8 mouse cellular contexts compared by ENCODE assay signal in the genomic region with DNA sequence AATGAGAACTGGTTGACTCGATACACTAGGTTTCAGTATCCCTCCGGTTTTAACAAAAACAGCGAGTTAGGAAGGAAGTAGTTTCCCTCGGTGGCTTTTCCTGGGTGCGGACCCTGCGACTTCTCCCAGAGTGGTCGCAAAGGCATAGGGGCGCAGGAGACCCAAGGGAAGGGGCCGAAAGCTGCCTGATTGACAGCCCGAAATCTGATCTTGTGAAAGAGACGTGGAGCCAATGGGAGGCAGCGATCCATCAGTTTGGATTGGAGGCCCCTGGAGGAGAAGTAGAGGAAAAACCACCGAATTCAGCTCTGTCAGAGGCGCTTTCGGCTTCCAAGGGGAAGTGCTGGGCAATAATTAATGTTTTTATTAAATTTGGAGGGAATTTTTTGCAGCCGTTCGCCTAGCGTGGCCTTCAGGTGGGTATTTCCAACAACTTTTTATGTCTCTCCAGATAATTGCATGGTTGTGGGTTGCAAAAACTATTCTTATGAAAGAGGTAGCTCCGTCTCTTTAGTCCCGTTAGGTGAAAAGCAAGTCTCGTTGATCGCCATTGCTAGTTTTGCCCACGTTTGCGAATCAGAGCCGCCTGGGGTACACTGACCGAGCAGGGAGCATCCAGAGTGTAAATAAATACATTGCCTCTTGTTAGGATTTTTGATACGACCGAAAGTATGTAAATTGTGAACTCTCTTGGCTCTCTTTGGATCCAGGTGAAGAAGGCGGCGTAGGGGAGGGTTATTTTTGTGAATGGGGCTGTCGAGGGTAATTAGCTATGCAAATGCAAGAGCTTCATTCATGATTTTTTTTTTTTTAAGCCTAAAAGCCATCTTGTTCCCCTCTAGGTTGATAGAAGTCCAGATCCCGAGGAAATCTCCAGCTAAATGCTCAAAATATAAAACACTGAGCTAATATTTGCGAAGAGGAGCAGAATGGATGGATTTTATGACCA. TPM values are rescaled to one million over a fixed set of nuclear protein-coding genes. Genes with fewer than 3 reads are reported as not detected.
A peak's percentile ranks its signal among the peaks of the same experiment; 100 is the strongest.
DNase-seq lines count a peak whose midpoint lies in the region; ATAC-seq and TF ChIP-seq lines count a peak whose summit lies in the region.

No protein-coding gene starts in this region.

- DNase-seq in brain, adult 2 months (ENCODE audit: low read depth, low spot score), result peak; percentile 93
- DNase-seq in forebrain, embryonic 11.5 days (ENCODE audit: low spot score), result peak; percentile 85
- peak; percentile 94 for DNase-seq in kidney, postnatal 0 days (ENCODE audit: low spot score)
- peak in 1 of 3 experiments; percentile 4 for DNase-seq in liver, embryonic 14.5 days (ENCODE audit: low read depth in 3 of 3, low spot score in 3 of 3)
- peak; percentile 2 to 7 for DNase-seq in natural killer cell, adult 2 months (ENCODE audit: low spot score in 2 of 2)

- H3K36me3 ChIP-seq in forebrain, embryonic 11.5 days (ENCODE audit: control insufficient read depth, insufficient read depth, low read length), result no peaks in the 10 kb centered on the region
- H3K36me3 ChIP-seq in heart, embryonic 14.5 days (ENCODE audit: control insufficient read depth, insufficient read depth, low read length), result no peaks in the 10 kb centered on the region
- no peaks in the 10 kb centered on the region for H3K36me3 ChIP-seq in kidney, postnatal 0 days (ENCODE audit: insufficient read depth, low read length)
- H3K36me3 ChIP-seq in liver, embryonic 14.5 days (replicated peaks; ENCODE audit: control insufficient read depth, insufficient read depth, low read depth), result no peaks in the 10 kb centered on the region
- H3K36me3 ChIP-seq in testis, adult 2 months (ENCODE audit: control insufficient read depth, insufficient read depth, low read length), result no peaks in the 10 kb centered on the region

- H3K9me3 ChIP-seq in forebrain, embryonic 11.5 days (ENCODE audit: control insufficient read depth, low read length), result no peaks in the 10 kb centered on the region
- H3K9me3 ChIP-seq in heart, embryonic 14.5 days (ENCODE audit: control insufficient read depth, low read length), result no peaks in the 10 kb centered on the region
- no peaks in the 10 kb centered on the region for H3K9me3 ChIP-seq in kidney, postnatal 0 days (replicated peaks; ENCODE audit: low read length)
- no peaks in the 10 kb centered on the region for H3K9me3 ChIP-seq in liver, embryonic 14.5 days (ENCODE audit: control insufficient read depth, low read length)

- peak; percentile 2 for ATAC-seq in CD4-positive, CD25-positive, alpha-beta regulatory T cell, adult 4 months
- peak; percentile 73 for ATAC-seq in forebrain, embryonic 11.5 days (replicated peaks; ENCODE audit: low FRiP score)
- ATAC-seq in heart, embryonic 14.5 days (ENCODE audit: insufficient number of reproducible peaks, insufficient read depth, low FRiP score, low read depth), result no peak
- no peak for ATAC-seq in kidney, postnatal 0 days (replicated peaks; ENCODE audit: low FRiP score, low read depth)
- ATAC-seq in liver, embryonic 14.5 days (ENCODE audit: insufficient read depth), result no peak

- H3K27ac ChIP-seq in forebrain, embryonic 11.5 days (ENCODE audit: low read depth, low read length), result peak overlapping the region; percentile 87; the same call in 1 of the 2 replicates
- peak overlapping the region; percentile 94 to 95 for H3K27ac ChIP-seq in heart, embryonic 14.5 days (replicated peaks in 1 of 2; ENCODE audit: control insufficient read depth in 1 of 2, insufficient read depth in 1 of 2, low read depth in 2 of 2, low read length in 2 of 2)
- H3K27ac ChIP-seq in kidney, postnatal 0 days, result peak overlapping the region; percentile 93
- no peak overlapping the region for H3K27ac ChIP-seq in liver, embryonic 14.5 days
- peak overlapping the region; percentile 78 for H3K27ac ChIP-seq in testis, adult 2 months (ENCODE audit: control insufficient read depth, insufficient read depth, low read depth, low read length)

- WGBS in forebrain, embryonic 11.5 days, result under 1% methylated on average over 33 of the region's 33 CpGs
- WGBS in heart, embryonic 14.5 days, result under 1% methylated on average over 33 of the region's 33 CpGs
- WGBS in kidney, postnatal 0 days, result under 1% methylated on average over 33 of the region's 33 CpGs
- WGBS in liver, embryonic 14.5 days (ENCODE audit: insufficient replicate concordance), result under 1% methylated on average over 33 of the region's 33 CpGs

- H3K4me1 ChIP-seq in forebrain, embryonic 11.5 days (replicated peaks; ENCODE audit: control insufficient read depth, insufficient read depth, low read length), result no peaks in the 10 kb centered on the region
- no peaks in the 10 kb centered on the region; a peak in 1 of 4 replicates for H3K4me1 ChIP-seq in heart, embryonic 14.5 days (ENCODE audit: control insufficient read depth in 2 of 2, insufficient read depth in 2 of 2, low read length in 2 of 2)
- peaks cover 3% of the 10 kb centered on the region; the same call in 1 of the 2 replicates for H3K4me1 ChIP-seq in kidney, postnatal 0 days (replicated peaks; ENCODE audit: insufficient read depth, low read length)
- peaks cover 0 to 4% of the 10 kb centered on the region in 2 experiments; a peak in 1 of 4 replicates for H3K4me1 ChIP-seq in liver, embryonic 14.5 days (replicated peaks; ENCODE audit: control insufficient read depth in 2 of 2, insufficient read depth in 2 of 2, low read length in 1 of 2)
- H3K4me1 ChIP-seq in testis, adult 2 months (ENCODE audit: control insufficient read depth, insufficient read depth, low read length), result peaks cover 3% of the 10 kb centered on the region

- no peak for TF ChIP-seq EP300 in liver, embryonic 14.5 days (IDR thresholded peaks at IDR 0.05; ENCODE audit: low read depth)

- no peak for TF ChIP-seq POLR2A in testis, adult 2 months (IDR thresholded peaks at IDR 0.05; ENCODE audit: control insufficient read depth, low read depth, low read length)

- H3K27me3 ChIP-seq in forebrain, embryonic 11.5 days (ENCODE audit: control insufficient read depth, insufficient read depth, low read length), result no peaks in the 10 kb centered on the region
- H3K27me3 ChIP-seq in heart, embryonic 14.5 days (ENCODE audit: control insufficient read depth, insufficient read depth, low read length), result no peaks in the 10 kb centered on the region
- no peaks in the 10 kb centered on the region for H3K27me3 ChIP-seq in kidney, postnatal 0 days (ENCODE audit: insufficient read depth, low read length)
- H3K27me3 ChIP-seq in liver, embryonic 14.5 days (ENCODE audit: control insufficient read depth, insufficient read depth, low read length), result no peaks in the 10 kb centered on the region
- H3K27me3 ChIP-seq in testis, adult 2 months (ENCODE audit: control insufficient read depth, insufficient read depth, low read length), result no peaks in the 10 kb centered on the region; the same call in 1 of the 2 replicates

- H3K4me2 ChIP-seq in forebrain, embryonic 11.5 days (ENCODE audit: low read depth, low read length, severe bottlenecking), result peak overlapping the region; percentile 71
- H3K4me2 ChIP-seq in heart, embryonic 14.5 days (ENCODE audit: low read length), result peak overlapping the region; percentile 96
- peak overlapping the region; percentile 90 for H3K4me2 ChIP-seq in kidney, postnatal 0 days (ENCODE audit: low read length)
- H3K4me2 ChIP-seq in liver, embryonic 14.5 days (ENCODE audit: low read depth), result peak overlapping the region; percentile 75

- H3K4me3 ChIP-seq in forebrain, embryonic 11.5 days (ENCODE audit: low read depth, low read length), result peak overlapping the region; percentile 50
- peak overlapping the region; percentile 66 to 72 for H3K4me3 ChIP-seq in heart, embryonic 14.5 days (ENCODE audit: control insufficient read depth in 1 of 2, insufficient read depth in 1 of 2, low read depth in 1 of 2, low read length in 2 of 2)
- H3K4me3 ChIP-seq in kidney, postnatal 0 days (replicated peaks; ENCODE audit: low read depth, low read length), result peak overlapping the region; percentile 51
- peak overlapping the region; percentile 54 to 68 for H3K4me3 ChIP-seq in liver, embryonic 14.5 days (ENCODE audit: insufficient read depth in 1 of 2, low read depth in 2 of 2, low read length in 2 of 2)
- H3K4me3 ChIP-seq in testis, adult 2 months (ENCODE audit: control insufficient read depth, low read depth, low read length), result peak overlapping the region; percentile 87

- peak overlapping the region; percentile 57 for H3K9ac ChIP-seq in forebrain, embryonic 11.5 days (ENCODE audit: low read length)
- H3K9ac ChIP-seq in heart, embryonic 14.5 days (ENCODE audit: low read length), result peak overlapping the region; percentile 82
- H3K9ac ChIP-seq in kidney, postnatal 0 days (ENCODE audit: low read depth, low read length), result peak overlapping the region; percentile 65
- H3K9ac ChIP-seq in liver, embryonic 14.5 days (replicated peaks), result no peak overlapping the region

- peak; percentile 50 for TF ChIP-seq CTCF in kidney, postnatal 0 days (IDR thresholded peaks at IDR 0.05; ENCODE audit: low read depth)
- no peak for TF ChIP-seq CTCF in liver, embryonic 14.5 days (IDR thresholded peaks at IDR 0.05; ENCODE audit: low read depth)
- TF ChIP-seq CTCF in testis, adult 2 months (IDR thresholded peaks at IDR 0.05; ENCODE audit: control insufficient read depth, insufficient read depth, insufficient replicate concordance, low read depth, low read length), result no peak

RNA-seq across cellular contexts. Expression of gene Etv1, which starts 1.1 kb away (rescaled TPM):
- polyA plus RNA-seq in CD4-positive, CD25-positive, alpha-beta regulatory T cell, adult 4 months (2017; shearing (Covaris generic)), result under 1 TPM; 0.58 to 0.61 TPM
- 25.7 and 28.0 TPM in 2 replicates for polyA plus RNA-seq in forebrain, embryonic 11.5 days (2014; fragmentation: Nextera tagmentation; extraction: Ambion mirVana)
- 40.5 and 43.2 TPM in 2 replicates for polyA plus RNA-seq in heart, embryonic 14.5 days (2014; fragmentation: Nextera tagmentation; extraction: Ambion mirVana)
- polyA plus RNA-seq in kidney, postnatal 0 days (2015; fragmentation: Nextera tagmentation; extraction: Ambion mirVana), result 12.8 and 13.5 TPM in 2 replicates
- 0.16 and 0.24 TPM in 2 replicates for polyA plus RNA-seq in liver, embryonic 14.5 days (2012; rRNA removed)
- polyA plus RNA-seq in liver, embryonic 14.5 days (2014; fragmentation: Nextera tagmentation; extraction: Ambion mirVana), result 0.30 and 0.88 TPM in 2 replicates
- 2.7 and 3.4 TPM in 2 replicates for polyA plus RNA-seq in testis, adult 2 months (2012; rRNA removed)

Comparison
In these comparisons a context has a peak if more than half of its experiments do, and no peak if none do; other contexts are left out.
1. ATAC-seq: peak in CD4-positive, CD25-positive, alpha-beta regulatory T cell, adult 4 months (single experiment) and forebrain, embryonic 11.5 days (single experiment); none in heart, embryonic 14.5 days (single experiment), kidney, postnatal 0 days (single experiment) and liver, embryonic 14.5 days (single experiment).
2. Peak in every context shown above with its lines, with median percentiles within 50 percentile points of each other: H3K4me2 ChIP-seq and H3K4me3 ChIP-seq.